Comparison of ENCODE assay signal across 8 mouse cellular contexts in genomic region chr5:135012671-135013441, GRCm38 (mm10). TPM values are rescaled to one million over a fixed set of nuclear protein-coding genes. Genes with fewer than 3 reads are reported as not detected.
A peak's percentile ranks its signal among the peaks of the same experiment; 100 is the strongest.
DNase-seq lines count a peak whose midpoint lies in the region; ATAC-seq and TF ChIP-seq lines count a peak whose summit lies in the region.

No protein-coding gene starts in this region.

- H3K36me3 ChIP-seq in heart, embryonic 10.5 days = peaks cover 6% of the 10 kb centered on the region
- H3K36me3 ChIP-seq in kidney, embryonic 15.5 days = 0 out of 2 replicates have a peak, but pooled peaks cover 6% of the 10 kb centered on the region

- peak; percentile 92 to 93 for DNase-seq in B cell, adult 2 months
- peak; percentile 81 for DNase-seq in T-cell, adult 2 months (ENCODE audit: low spot score)
- peak; percentile 85 for DNase-seq in embryo, embryonic 10 days (ENCODE audit: low spot score)
- DNase-seq in heart, embryonic 10.5 days (ENCODE audit: low spot score) = peak; percentile 88
- DNase-seq in lung, adult 2 months = peak; percentile 80
- DNase-seq in right cerebral cortex, adult 2 months (ENCODE audit: low spot score in 2 of 2) = peak; percentile 80 to 84
- DNase-seq in urinary bladder, postnatal 25 days (ENCODE audit: low spot score) = peak; percentile 81

- H3K4me1 ChIP-seq in heart, embryonic 10.5 days = peaks cover 43% of the 10 kb centered on the region
- peaks cover 49% of the 10 kb centered on the region for H3K4me1 ChIP-seq in kidney, embryonic 15.5 days
- peaks cover 4% of the 10 kb centered on the region; the same call in 1 of the 2 replicates for H3K4me1 ChIP-seq in lung, adult 2 months (ENCODE audit: control insufficient read depth, insufficient read depth, low read length)

- no peaks in the 10 kb centered on the region for H3K27me3 ChIP-seq in heart, embryonic 10.5 days (ENCODE audit: insufficient read depth, poor library complexity, severe bottlenecking)
- H3K27me3 ChIP-seq in kidney, embryonic 15.5 days = no peaks in the 10 kb centered on the region

- no peak for TF ChIP-seq POLR2A in lung, adult 2 months (IDR thresholded peaks at IDR 0.05; ENCODE audit: borderline replicate concordance, extremely low read depth, low read depth, low read length)

- H3K9me3 ChIP-seq in heart, embryonic 10.5 days = no peaks in the 10 kb centered on the region
- no peaks in the 10 kb centered on the region for H3K9me3 ChIP-seq in kidney, embryonic 15.5 days (replicated peaks)

- H3K4me2 ChIP-seq in kidney, embryonic 15.5 days = peak overlapping the region; percentile 83

- TF ChIP-seq CTCF in lung, adult 2 months (IDR thresholded peaks at IDR 0.05; ENCODE audit: insufficient read depth, low read length) = peak; percentile 77

- WGBS in heart, embryonic 10.5 days = 4% methylated on average over 16 of the region's 16 CpGs
- 6% methylated on average over 16 of the region's 16 CpGs for WGBS in kidney, embryonic 15.5 days
- 10% methylated on average over 16 of the region's 16 CpGs for WGBS in lung, adult 2 months

- peak overlapping the region; percentile 67; the same call in 1 of the 2 replicates for H3K27ac ChIP-seq in heart, embryonic 10.5 days
- peak overlapping the region; percentile 86 for H3K27ac ChIP-seq in kidney, embryonic 15.5 days

- peak overlapping the region; percentile 43 for H3K4me3 ChIP-seq in heart, embryonic 10.5 days
- peak overlapping the region; percentile 42 for H3K4me3 ChIP-seq in kidney, embryonic 15.5 days (replicated peaks)
- H3K4me3 ChIP-seq in lung, adult 2 months (replicated peaks; ENCODE audit: extremely low read depth, low read depth, low read length) = no peak overlapping the region

- peak overlapping the region; percentile 36; the same call in 1 of the 2 replicates for H3K9ac ChIP-seq in kidney, embryonic 15.5 days

- no peak for ATAC-seq in kidney, embryonic 15.5 days (replicated peaks; ENCODE audit: low FRiP score)

RNA-seq across cellular contexts. Expression of gene Abhd11, which starts 3.9 kb away (rescaled TPM):
- 57.8 and 63.7 TPM in 2 replicates for polyA plus RNA-seq in heart, embryonic 10.5 days (2016; fragmentation: Nextera tagmentation; extraction: Ambion mirVana)
- polyA plus RNA-seq in kidney, embryonic 15.5 days (2015; fragmentation: Nextera tagmentation; extraction: Ambion mirVana) = 69.1 and 71.6 TPM in 2 replicates
- 66.9 and 78.4 TPM in 2 replicates for polyA plus RNA-seq in lung, adult 2 months (2012; rRNA removed)

RNA-seq across cellular contexts. Expression of gene Stx1a, which starts 10.4 kb away (rescaled TPM):
- polyA plus RNA-seq in heart, embryonic 10.5 days (2016; fragmentation: Nextera tagmentation; extraction: Ambion mirVana) = 8.5 and 8.6 TPM in 2 replicates
- polyA plus RNA-seq in kidney, embryonic 15.5 days (2015; fragmentation: Nextera tagmentation; extraction: Ambion mirVana) = 12.1 and 13.8 TPM in 2 replicates
- polyA plus RNA-seq in lung, adult 2 months (2012; rRNA removed) = 10.6 and 11.7 TPM in 2 replicates

RNA-seq across cellular contexts. Expression of gene Cldn3, which starts 26.8 kb away (rescaled TPM):
- polyA plus RNA-seq in heart, embryonic 10.5 days (2016; fragmentation: Nextera tagmentation; extraction: Ambion mirVana) = 2.7 and 10.2 TPM in 2 replicates
- 52.9 and 56.3 TPM in 2 replicates for polyA plus RNA-seq in kidney, embryonic 15.5 days (2015; fragmentation: Nextera tagmentation; extraction: Ambion mirVana)
- 333 and 552 TPM in 2 replicates for polyA plus RNA-seq in lung, adult 2 months (2012; rRNA removed)

RNA-seq across cellular contexts. Expression of gene Dnajc30, which starts 51.1 kb away (rescaled TPM):
- 24.5 and 27.6 TPM in 2 replicates for polyA plus RNA-seq in heart, embryonic 10.5 days (2016; fragmentation: Nextera tagmentation; extraction: Ambion mirVana)
- polyA plus RNA-seq in kidney, embryonic 15.5 days (2015; fragmentation: Nextera tagmentation; extraction: Ambion mirVana) = 30.9 and 36.7 TPM in 2 replicates
- polyA plus RNA-seq in lung, adult 2 months (2012; rRNA removed) = 30.7 and 31.5 TPM in 2 replicates

RNA-seq across cellular contexts. Expression of gene Bud23, which starts 51.9 kb away (rescaled TPM):
- polyA plus RNA-seq in heart, embryonic 10.5 days (2016; fragmentation: Nextera tagmentation; extraction: Ambion mirVana) = 99.4 and 134 TPM in 2 replicates
- 121 and 137 TPM in 2 replicates for polyA plus RNA-seq in kidney, embryonic 15.5 days (2015; fragmentation: Nextera tagmentation; extraction: Ambion mirVana)
- 51.3 and 56.4 TPM in 2 replicates for polyA plus RNA-seq in lung, adult 2 months (2012; rRNA removed)
